Mouse (Mus musculus): ENCODE results near the gene Disc1.

Disc1 gene

DNA sequence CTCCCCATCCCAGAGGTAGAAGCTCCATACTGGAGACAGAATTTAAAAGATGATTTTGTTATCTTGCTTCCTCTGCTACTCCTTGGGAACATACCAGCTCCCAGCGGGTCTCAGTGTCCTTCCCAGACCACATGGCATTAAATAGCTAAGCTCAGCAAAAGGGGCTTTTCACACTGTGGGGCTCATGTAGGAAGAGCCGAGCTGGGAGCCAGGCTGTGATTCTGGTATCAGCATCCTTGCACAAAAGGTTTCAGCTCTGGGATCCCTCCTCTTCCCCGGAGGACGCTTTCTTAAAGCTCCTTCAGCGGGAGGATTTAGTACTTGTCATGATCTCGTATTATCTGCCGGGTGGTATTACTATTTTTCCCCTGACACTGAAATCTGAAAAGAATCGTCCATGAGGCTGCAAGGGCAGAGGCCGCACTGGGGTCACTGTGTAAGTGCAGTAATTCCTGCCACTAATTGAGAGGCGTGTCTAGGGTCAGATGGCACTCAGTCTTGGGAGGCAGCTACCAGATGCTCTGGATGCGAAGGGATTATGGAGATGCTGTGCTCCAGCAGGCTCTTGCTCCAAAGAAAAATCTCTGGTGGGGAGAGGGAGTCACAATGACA, 223.2 kb downstream of the Disc1 start:
- DNase-seq: no peak

DNA sequence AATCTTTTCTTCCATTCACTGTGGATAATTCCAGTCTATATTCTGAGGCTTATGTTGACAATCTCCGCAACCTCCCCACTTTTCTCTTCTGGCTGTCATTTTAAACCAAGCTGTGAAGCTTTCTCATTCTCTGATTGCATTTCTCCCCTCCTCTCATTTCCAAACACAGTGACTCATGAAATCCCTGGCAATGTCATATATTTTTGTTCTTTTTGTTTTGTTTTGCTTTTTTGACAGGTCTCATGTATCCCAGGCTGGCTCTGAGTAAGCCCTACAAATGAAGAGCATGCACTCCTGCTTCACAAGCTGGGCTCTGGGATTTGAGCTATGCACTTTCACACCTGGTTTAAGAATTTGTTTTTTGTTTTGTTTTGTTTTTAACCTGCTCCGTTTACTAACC, 225.2 kb downstream of the Disc1 start:
- DNase-seq: no peak

DNA sequence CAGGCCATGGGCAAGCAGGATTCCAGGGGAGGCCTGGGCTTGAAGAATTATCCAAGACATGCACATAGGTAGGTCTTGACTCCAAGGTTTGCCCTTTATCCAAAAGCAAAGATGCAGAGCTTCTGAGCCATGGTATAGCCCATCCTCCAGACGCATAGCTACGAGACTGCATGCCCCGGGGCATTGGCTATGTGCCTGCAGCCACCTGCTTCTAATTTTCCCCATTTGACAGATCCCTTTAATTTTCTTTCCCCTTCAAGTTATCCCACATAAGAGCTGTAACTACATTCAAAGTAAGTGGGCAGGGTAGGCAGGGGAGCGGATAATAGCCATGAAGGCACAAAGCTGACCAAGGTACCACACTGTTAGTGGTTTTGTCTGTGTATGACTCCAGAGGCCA, 225.9 kb downstream of the Disc1 start:
- DNase-seq: no peak

DNA sequence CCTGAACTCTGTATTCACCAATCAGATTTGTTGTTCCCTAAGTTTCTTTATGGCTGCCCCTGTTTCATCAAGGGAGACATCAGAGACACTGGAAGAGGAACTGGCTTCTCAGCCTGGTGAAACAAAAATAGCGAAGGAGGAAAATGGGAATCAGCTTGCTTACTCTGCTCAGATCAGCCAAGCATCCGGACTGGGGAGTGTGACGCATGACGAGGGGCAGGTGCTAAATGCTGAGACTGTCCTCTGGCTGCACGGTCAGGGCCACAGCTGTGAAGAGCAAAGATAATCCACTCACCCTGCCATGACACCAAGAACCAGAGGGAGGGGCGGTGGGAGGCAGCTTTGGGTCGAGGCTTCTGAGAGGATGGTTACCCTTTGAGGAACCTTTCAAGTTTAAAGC, 228.5 kb downstream of the Disc1 start:
- no peak for DNase-seq

DNA sequence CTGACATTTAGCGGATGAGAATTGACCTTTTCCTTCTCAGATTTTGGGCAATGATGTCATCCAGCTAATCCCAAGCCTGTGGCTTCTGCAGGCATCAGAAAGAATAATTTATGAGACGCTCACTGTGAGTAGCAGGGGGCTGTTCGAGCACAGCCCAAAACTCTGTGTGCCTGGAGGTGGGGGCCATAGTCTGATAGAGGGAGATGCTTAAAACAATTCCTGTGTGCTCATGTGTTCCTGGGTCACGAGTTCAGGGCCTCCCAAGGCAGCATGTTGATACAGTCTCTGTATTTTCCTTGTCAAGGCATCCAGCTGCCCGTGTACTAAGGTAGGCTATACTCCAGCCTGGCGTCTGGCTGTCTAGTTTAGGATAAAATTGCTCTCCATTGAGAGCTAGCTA, 229.5 kb downstream of the Disc1 start:
- DNase-seq: no peak

DNA sequence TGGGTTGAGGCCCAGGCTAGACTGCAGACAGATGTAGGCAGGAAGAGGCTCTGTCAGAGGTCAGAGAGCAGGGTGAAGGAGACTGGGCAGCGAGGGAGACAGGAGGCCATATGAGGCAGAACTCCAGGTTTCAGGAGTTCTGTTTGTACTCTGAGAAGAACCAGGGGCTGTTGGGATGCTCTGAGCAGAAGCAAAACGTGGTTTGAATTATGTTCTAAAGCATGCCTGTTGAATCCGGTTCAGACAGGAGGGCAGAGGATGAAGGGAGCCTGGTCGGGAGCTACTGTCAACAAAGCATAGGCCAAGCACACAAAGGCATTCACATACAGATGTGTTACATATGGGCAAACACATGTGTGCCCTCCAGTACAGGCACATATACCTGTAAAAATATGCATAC, 230.9 kb downstream of the Disc1 start:
- no peak for DNase-seq

DNA sequence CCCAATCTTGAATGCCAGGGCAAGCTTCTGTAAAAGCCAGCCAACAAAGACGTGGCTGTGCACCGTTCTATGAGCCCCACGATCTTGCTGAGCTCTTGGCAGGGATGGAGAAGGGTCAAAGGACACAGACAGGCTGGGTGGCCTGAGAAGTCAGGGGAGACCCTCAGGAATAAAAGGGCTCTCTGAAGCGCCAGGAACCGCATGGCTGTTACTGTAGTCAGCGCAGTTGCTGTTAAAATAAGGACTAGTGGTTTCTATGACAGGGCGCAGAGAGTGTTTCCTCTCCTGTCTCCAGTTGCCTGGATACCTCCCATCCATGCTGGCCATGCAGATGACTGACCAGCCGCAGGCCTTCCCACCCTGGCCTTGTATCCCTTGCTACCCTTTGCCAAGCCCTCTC, 231.4 kb downstream of the Disc1 start:
- DNase-seq: no peak

DNA sequence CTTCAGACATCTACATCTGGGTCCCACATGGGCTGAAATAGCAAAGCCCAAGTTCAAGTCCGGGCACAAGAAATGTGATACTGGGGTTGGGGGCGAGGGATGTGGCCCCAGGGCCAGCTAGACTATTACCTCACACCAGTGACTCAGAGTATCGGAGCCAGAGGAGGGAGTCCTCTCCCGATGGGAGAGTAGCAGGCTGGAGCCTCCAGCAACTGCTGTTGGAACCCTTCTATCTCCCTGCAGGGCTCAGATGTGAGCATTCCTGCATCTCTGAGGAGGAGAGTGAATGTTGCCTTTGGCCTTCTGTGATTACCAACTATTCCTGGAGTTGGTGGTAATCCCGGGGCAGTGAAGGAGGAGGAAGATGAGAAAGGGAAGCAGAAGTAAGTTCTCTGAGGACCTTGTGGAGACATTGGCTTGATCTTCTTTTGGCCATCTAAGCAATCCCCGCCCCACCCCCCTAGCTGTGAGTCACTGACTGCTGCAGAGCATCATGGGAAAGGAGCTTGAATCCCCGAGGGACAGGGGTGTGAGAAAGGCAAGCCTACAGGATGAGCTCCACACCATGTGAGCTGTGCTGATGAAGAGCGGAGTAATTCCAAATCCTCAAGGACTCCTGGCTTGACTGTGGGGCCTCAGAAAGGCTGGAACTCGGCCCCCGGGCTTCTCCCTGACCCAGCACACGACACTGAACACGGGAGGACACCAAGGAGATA, 232.1 kb downstream of the Disc1 start:
- no peak for DNase-seq

DNA sequence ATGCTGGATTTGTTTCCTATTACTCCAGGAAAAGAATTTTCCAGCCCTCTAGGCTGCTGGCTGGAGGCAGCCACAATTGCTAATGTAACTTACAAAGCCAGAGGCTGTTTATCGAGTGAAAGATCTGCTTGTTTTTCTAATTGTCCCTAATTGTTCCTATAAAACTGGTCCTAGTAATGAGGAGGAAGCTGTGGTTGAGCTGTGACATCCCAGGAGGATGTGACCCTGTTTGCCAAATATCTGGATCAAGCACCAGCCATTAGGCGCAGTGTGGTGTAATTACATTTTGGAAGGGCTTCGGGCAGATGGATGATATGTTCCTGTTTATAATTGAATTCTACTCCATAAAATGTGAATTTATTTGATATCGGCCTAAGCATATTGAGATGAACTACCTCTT, 233.3 kb downstream of the Disc1 start:
- no peak for DNase-seq

DNA sequence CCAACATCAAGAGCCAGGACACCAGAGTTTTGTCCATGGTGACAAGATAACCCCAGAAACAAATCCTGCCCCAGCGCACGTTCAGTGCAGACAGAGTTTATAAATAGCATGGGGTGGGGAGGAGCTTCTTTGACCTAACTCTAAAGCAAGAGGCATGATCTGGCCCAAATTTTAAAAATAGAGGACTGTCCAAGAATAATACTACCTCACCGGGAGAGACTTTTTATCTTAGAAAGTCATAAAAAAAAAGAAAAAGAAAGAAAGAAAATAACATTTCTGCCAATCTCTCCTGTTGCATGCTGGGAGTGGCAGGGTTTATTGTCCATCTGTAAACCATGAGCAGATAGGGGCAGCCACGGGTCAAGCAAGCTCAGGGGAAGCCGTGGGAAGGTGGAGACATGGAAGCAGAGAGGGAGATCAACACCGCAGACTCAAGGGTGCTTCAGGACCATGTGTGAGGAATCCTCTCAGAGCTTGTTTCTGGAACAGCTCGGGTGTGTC, 233.9 kb downstream of the Disc1 start:
- DNase-seq: no peak

DNA sequence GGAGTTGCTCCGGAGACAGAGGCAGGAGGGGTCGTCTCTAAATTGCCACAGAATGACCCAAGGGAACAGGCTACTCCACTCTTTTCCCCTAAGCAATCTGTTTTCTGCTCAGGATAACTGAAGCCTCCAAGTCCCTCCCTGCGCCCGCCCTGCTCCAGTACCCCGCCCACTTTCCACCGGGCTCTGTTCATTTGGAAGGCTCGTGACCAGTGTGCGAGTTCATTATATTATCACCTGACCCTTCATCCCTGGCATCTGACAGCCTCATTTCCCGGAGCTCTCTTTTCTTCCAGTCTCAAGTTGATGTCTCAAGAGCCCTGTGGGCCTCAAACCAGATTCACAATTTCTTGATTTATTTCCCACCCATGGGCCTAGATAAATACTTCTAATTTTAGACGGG, 237.5 kb downstream of the Disc1 start:
- DNase-seq: no peak

DNA sequence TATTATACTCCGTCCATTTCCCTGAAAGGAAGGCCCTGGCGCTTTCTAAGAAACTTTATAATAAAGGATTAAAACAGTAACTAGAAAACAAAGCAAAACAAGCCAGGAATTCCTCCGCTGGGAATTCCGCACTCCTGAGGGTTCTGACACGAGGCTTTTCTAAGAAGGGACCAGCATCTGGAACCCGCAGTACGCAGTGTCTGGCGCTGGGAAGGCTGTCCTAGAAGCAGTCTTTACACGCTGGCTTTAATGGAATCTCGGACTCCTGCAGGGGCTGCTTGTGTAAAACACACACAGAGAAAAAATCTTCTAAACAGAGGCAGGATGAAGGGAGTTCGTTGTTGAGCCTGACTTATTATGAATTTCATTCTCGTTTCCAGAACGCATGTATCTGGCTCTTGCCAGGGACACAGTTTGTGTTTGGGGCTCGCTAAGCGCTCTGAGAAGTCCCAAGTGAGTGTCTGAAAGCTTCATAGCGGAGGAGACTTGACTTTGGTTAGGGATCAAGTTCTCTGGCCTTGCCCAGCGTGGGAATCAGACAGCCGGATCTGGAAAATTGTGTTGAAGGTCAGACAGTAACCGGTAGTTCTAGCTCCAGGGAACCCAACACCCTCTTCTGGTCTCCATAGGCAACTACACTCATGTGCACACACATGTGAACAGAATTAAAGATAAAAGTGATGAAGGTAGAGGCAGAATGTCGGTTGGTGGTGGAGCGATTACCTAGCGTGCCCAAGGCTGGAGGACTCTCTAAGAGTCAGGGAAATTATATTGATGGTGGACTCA, 238.1 kb downstream of the Disc1 start:
- DNase-seq: no peak

DNA sequence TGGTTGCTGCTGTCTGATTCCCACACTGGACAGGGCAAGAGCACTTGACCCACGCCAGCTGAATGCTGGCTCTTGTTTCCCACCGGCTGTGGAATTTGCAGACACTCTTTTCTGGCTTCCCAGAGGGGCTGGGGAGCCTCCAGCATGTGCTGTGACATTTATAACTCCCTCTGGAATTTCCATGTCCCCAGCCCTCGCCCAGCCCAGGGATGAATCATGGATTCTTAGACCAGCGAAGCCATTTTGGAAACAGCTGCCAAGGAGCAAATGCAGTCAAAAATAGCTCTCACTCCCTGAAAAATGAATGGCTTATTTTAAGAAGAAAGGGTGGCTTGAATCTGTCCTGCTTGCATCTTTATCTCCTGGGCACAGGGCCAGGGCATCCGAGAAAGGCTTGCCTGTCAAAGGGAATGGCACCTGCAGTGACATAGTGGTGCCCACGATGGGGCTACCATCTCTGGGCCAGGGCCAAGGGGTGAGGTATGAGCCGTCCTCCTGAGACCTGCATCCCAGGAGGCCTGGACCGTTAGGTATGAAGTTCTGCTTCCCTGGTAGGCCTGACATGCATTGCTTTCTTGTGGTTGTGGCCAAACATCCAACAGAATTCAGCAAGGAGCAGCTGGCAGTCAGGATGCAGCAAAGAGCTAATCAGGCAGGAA, 239.1 kb downstream of the Disc1 start:
- no peak for DNase-seq

DNA sequence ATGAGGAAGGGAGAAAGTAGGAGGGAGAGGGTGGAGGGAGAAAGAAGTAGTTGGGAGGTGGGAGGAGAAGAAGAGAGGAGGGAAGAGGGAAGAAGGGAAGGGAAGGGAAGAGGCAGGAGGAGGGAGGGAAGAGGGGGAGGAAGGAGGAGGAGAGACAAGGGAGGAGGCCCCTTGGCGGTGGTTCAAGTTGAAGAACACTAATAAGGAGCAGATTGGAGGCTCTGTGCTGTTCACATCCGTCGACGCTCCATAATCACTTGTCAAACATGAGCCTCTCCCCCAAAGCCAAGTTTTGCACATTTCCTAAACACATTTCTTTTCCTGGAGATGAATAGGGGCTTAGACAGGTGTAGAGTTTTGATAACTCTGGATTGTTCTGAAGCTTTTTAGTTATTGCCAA, 245.3 kb downstream of the Disc1 start:
- no peak for DNase-seq

DNA sequence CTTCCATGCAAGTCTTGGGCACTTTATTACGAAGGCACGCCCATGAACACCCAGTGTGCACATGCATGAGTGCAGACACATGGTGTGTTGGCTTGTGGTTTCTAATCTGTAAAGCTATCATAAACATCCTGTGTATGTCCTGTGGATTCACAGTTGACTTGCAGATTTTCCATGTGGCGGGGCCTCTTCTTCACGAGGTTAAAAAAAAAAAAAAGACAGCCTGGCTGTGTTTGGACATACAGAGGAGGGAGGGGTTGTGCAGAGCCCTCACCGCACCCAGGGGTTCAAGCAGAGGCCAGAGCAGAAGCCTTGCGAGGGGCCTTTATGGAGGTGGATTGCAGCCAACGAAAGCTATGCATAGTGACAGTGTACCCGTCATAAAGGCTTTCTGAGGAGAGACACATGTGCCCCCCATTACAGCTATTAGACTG, 248.0 kb downstream of the Disc1 start:
- no peak for DNase-seq

DNA sequence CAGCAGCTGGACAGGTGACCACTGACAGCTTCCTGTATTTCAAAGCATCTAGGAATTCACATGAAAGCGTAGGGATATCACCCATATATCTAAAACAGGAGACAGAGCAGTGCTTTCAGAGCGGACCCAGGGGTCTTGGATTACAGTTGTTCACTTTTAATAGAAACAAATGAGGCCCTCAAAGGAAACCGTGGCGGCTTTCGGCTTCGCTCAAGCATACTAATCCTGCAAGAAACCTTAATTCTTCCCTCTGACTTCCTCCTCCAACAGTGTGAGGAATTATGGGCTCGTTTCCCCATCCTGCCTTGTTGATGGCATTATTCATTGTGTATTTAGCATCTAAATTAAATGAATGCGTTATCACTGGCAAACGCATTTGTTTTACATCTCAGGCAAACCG, 252.7 kb downstream of the Disc1 start:
- no peak for DNase-seq

DNA sequence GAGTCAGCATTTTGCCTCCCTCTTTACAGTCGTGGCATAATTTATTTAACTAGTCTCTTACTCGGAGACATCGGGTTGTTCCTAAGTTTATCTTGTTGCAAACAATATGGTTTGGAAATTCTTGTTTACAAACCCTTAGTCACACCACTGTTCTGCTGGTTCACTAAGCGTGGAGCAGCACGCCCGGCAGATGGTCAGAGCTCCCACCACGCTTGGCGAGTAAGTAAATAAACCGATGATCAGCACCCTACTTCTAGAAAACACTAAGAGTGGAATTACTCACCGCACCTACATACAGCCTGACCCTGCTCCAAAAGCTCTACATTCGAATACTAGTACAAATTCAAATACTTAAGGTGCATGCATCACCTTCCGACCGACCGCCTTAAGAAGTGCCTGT, 256.0 kb downstream of the Disc1 start:
- DNase-seq: no peak

Data from cerebellum, adult 11 months (tissue).